Mouse (Mus musculus) T-helper 2 cell (primary cell): ENCODE results near the gene Lrp10.

Experiments used
- in situ Hi-C: fragments of 300-600 bp; cut with MboI, MseI; formaldehyde crosslinking; loops from one replicate; pipeline ENCODE4 v1.15.1; 2025; ENCODE audit warnings: high pct_unique_total_duplicates

The Lrp10 gene

GRCm38 (mm10) chr14:54432837-54433830 lies 30.8 kb upstream of the Lrp10 start:
- in situ Hi-C loops: no loop called here

DNA sequence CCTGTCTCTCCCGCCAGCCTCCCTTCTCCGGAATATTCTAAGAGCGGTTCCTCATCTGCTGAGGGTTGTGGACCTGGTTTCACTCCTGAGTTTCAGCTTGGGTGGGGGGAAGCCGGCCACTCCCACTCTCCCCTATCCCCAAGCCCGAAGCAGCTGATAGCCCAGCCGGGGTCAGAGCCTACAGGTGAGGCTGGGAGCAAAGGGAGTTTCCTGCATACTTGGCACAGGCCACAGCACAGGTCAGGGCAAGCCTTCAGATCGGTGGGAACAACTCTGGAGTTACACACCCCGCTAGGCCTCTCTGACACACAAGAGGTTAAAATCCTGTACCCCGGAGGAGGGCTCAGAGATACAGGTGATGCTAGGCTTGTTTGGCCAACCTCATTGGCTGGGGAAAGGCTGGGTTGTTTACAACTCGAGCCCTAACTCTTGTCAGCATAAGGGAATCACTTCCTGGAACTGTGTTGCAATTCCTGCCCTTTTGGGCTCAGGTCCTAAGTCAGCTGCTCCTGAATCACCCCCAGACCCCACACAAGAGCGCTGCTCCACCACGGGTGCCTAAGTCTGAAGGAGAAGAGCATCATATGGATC lies 29.9 kb upstream of the Lrp10 start:
- in situ Hi-C loops: no loop called here

DNA sequence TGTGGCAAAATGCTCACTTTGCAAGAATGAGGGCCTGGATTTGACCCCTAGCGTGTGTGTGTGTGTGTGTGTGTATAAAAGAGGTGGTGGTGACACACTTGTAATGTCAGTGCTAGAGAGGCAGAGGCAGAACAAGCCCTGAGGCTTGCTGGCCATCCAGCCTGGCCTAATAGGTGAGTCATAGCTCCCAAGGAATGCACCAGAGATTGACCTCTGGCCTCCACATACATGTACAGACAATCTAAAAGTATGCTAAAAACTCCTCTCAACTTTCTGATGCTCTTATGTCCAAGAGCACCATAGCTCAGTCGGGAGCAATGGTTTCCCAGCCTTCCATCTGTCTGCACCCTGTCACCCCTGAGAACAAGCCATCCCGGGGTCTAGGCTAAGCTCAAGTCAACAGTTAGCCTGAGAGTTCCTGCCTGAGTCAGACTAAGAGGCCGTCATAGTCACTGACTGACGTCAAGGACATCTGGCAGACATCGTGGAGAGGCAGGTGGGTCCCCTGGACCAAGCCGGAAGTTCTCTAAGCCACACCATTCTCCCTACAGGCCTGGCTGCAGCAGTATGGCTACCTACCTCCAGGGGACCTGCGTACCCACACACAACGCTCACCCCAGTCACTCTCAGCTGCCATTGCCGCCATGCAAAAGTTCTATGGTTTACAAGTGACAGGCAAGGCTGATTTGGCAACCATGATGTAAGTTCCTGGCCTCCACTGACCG lies 28.6 kb upstream of the Lrp10 start:
- in situ Hi-C loops: no loop called here

- in situ Hi-C loops: no loop called here
Measured at GRCm38 (mm10) chr14:54439155-54439554, 24.8 kb upstream of the Lrp10 start.

GRCm38 (mm10) chr14:54439610-54440009 lies 24.3 kb upstream of the Lrp10 start:
- in situ Hi-C loops: no loop called here

- in situ Hi-C loops: no loop called here
Measured at GRCm38 (mm10) chr14:54440538-54440937, 23.4 kb upstream of the Lrp10 start.

DNA sequence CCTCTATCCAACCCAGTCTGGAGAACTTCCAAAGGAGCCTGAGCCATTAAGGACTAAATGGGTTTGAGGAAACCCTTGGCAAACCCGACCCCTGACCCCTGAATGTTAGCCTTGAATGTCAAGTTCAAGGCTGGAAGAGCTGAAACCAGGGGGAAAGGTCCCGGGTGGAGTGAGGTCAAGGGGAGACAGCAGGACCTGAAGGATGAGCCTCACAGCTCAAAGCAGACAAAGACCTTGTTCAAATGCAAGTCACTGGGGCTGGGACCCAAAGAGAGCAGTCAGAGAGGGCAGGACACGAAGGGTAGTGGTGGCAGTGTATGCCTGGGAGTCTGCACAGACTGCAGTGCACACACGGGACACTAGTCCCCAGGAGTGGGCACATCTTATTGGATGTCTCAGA lies 22.6 kb upstream of the Lrp10 start:
- in situ Hi-C loops: no loop called here

DNA sequence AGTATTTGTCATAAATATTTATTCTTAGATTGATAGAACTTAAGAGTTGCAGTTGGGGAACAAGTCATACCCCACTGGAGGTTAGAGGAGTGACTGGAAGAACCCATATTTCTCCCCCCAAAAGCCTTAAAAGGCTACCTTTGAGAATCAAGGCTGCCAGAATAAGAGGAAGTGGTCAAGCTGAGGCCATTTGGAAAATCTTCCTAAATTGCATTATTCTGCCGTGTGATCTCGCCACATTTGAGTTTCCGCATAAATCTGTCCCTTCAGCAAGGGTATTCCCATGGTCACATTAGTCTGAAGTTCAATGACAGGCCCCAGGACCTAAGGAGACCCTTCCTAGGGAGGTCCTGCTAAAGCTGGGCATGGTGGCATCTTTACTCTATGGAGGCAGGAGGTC lies 21.4 kb upstream of the Lrp10 start:
- in situ Hi-C loops: no loop called here

DNA sequence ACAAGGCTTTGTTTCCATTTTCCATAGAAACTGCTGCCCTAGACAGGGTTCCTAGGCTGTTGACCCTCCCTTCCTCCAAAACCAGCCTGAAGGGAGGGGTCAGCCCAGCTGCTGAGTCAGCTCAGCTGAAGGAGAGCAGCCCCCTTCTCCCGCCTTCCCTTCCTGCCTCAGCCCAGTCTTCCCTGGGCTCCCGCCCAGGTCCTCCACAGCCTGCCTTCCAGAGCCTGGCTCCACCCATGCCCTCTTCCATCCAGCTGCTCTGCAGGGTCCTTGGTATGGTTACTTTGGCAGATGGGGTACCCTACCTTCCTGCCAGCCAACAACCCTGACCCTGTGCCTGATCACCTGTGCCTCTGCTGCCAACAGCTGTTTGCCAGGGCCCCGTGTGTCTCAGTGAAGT lies 20.7 kb upstream of the Lrp10 start:
- in situ Hi-C loops: no loop called here

DNA sequence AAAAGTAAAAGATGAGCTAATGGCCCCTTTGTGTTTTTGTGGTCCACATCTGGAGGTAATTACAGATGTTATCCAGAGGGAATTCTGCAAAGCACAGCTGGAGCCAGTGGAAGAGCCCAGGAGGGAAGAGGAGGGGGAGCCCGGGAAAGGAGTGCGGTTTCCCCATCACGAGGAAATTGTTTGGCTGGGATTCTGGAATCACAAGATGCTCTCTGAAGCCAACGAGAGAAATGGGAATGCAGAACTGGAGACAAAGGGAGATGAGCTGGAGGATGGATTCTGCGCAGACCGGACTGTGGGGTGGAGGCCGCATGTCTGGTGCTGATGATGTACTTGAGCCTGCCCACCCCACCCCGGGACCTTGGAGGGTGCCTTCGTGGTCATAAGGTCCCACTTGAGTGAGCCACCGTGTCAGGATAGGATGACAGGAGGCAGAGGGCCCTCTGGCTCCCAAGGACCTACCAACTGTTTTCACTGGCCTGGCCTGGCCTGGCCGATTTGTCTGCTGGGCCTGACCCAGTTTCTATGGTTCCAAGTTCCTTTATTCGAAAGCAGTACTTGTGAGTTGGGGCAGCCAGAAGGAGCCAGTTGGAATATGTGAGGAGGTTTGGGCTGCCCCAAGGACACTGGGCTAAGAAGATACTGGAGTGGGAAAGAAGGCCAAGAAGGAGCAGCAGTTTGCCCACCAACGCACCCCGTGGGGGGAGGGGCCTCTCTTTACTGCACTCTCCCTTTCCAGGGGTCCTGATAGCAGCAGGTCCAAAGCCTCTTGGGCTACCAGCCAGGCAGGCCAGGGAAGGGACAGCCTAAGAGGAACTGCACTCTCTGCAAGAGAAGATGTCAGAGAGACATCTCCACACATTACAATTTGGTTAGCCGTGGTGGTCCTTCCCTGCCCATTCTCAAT lies 20.0 kb upstream of the Lrp10 start:
- in situ Hi-C loops: no loop called here

- in situ Hi-C loops: no loop called here
Measured at GRCm38 (mm10) chr14:54445476-54445875, 18.5 kb upstream of the Lrp10 start.

- in situ Hi-C loops: no loop called here
Measured at GRCm38 (mm10) chr14:54453566-54453965, 10.4 kb upstream of the Lrp10 start.

- in situ Hi-C loops: no loop called here
Measured at GRCm38 (mm10) chr14:54454669-54455528, 9.0 kb upstream of the Lrp10 start.

GRCm38 (mm10) chr14:54457907-54458569 lies 5.9 kb upstream of the Lrp10 start:
- in situ Hi-C loops: no loop called here

GRCm38 (mm10) chr14:54462146-54462545 lies 1.8 kb upstream of the Lrp10 start:
- in situ Hi-C loops: no loop called here

- in situ Hi-C loops: no loop called here
Measured at GRCm38 (mm10) chr14:54463108-54463958, 604 bp upstream of the Lrp10 start.

DNA sequence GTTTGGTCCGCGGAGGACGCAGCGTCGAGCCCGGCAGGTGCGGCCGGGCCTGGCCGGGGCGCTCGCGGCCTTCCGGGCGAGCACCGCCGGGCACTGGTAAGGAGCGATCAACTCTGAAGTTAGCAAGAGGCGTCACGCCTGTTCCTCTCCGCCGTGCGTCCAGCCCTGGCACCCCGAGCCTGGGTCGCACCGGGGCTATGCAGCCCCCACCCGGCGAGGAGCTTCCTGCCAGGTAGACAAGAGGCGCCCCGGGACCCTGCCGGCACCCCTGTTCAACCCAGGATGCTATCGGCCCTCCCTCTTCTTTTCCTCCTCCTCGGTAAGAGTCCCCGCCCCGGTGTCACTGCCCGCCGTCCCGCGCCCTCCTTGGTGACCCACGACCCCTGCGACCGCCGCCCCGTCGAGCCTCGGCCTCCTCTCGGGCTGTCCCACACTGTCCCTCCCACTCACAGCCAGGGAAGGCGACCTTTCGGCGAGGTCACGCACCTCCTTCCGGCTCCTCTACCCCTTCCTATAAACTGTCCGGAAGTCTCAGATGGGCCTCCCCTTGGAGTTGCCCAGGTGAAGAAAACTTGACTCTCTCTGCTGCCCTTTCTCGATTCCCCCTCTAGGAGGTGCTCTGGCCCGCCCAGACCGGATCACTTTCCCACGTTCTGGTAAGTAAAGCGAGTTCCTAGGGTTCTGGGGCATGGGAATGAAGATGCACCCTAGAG lies 512 bp downstream of the Lrp10 start:
- in situ Hi-C loops: no loop called here

DNA sequence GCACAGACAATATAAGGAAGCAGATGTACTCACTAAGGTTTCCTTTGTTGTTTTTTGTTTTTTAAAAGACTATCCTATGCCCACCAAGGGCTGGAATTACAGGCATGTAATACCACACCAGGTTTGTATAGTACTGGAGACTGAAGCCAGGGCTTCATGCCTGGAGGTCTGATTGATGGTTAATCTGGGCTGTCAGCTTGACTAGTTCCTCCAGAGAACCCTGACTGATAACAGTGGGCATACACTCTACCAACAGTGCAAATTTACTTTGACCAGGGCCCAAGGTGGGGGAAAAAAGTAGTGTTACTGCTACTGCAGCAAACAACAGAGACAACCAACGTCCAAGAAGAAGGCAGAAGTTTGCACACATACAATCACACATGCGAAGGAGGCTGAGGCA lies 7.5 kb downstream of the Lrp10 start:
- in situ Hi-C loops: no loop called here
